Mouse (Mus musculus) erythroblast, embryonic 14.5 days (primary cell): Measurements from ENCODE around the gene Mrpl18. TPM values are rescaled to one million over a fixed set of nuclear protein-coding genes. Genes with fewer than 3 reads are reported as not detected.
"Not testable (repeated sequence)": the region's sequence is repeated elsewhere in the genome, so short reads cannot be mapped to it uniquely, and the experiment has no call there.

Source experiments
- H3K27me3 ChIP-seq: 2 replicates; pipeline ENCODE4 v1.6.1; 2012; ENCODE audit warnings: inconsistent platforms; ENCODE audit not compliant: control insufficient read depth
- H3K36me3 ChIP-seq: 2 replicates; pipeline ENCODE4 v1.6.1; 2012; ENCODE audit warnings: mild to moderate bottlenecking, inconsistent platforms; ENCODE audit not compliant: control insufficient read depth
- H3K4me1 ChIP-seq: 2 replicates; pipeline ENCODE4 v1.6.1; 2012; ENCODE audit warnings: inconsistent platforms; ENCODE audit not compliant: control insufficient read depth
- H3K4me3 ChIP-seq: replicated peaks from 2 replicates; pipeline ENCODE3; 2012; ENCODE audit warnings: moderate library complexity, mild to moderate bottlenecking, inconsistent platforms
- H3K9me3 ChIP-seq: 2 replicates; pipeline ENCODE4 v1.6.1; 2012; ENCODE audit warnings: low read length, inconsistent platforms, mixed read lengths; ENCODE audit not compliant: control insufficient read depth
- GATA1 ChIP-seq: IDR thresholded peaks from 2 replicates; pipeline ENCODE4 v1.6.1; 2012; ENCODE audit warnings: low read length, inconsistent platforms, mixed read lengths
- TAL1 ChIP-seq: IDR thresholded peaks from 3 replicates; pipeline ENCODE4 v1.6.1; 2012; ENCODE audit warnings: low read length, inconsistent platforms, mixed read lengths
- polyA plus RNA-seq: library from polyadenylated mRNA; stranded (reverse); fragments of >175 nt; gene quantifications from 2 replicates; pipeline ENCODE4 v1.2.3, GENCODE M21; 2012

The Mrpl18 gene
- 3.9 and 6.6 TPM in 2 replicates for polyA plus RNA-seq

DNA sequence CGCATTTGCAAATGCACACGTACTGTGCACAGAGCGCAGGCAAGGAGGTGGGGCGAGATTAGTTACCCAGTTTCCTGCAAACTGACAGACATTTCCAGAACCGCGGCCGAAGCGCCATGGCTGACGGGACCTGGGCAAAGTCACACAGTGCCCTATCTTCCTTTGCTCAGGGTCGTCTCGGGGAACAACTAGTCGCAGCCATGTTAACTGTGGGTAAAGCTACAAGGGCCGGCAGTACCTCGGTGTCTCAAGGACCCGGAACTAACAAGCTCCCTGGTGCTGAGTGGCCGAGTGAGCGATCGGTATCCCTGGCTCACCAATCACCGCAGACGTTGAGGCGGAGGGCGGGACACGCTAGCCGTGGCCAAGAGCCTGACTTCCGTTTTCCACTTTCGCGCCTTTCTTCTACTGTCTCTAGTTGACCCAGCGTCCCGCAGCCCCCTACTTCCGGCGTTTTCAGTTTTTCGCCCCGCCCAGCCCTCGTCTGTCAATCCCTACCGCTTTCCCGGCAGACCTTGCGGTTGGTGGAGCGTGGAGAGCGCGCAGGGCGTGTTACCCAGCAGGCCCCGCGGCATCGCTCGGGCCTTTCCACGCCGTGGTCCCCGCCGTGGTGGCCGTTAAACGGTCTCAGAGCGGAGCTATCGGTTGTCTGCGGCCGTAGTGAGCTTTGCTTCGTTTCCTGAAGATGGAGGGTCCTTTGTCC is at the start of gene Mrpl18:
TSS of gene Mrpl18 (minus strand) at position 465 of the 703 bp plus-strand sequence.
- Histone ChIP-seq H3K27me3 (no peaks in the 10 kb centered on the region), H3K4me1 (peaks cover 27% of the 10 kb centered on the region), H3K9me3 (no peaks in the 10 kb centered on the region), H3K36me3 (peaks cover 72% of the 10 kb centered on the region), H3K4me3 (peak within 1 kb of the TSS; percentile 90)
- TF ChIP-seq GATA1, result peak; percentile 44; the same call in 1 of the 2 replicates
- no peak for TF ChIP-seq TAL1

DNA sequence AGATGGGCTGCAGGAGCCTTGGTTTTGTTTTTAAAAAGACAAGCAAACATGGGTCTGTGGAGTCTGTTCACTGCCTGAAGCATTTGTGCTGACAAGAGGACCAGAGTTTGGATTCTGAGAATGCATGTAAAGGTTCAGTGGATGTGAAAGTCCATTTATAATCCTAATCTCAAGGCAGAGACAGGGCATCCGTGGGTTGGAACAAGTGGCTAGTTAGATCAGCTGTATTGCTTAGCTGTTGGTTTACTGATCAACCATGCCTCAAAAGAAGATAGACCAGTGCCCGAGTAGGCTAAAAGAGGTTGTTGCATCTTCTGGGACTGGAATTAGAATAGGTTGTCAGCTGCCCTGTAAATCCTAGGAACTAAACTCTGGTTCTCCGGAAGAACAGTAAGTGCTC is 47.3 kb upstream of the Mrpl18 start:
- TF ChIP-seq GATA1 (no peak), TAL1 (no peak)
- Histone ChIP-seq H3K4me1 (peaks cover 20% of the 10 kb centered on the region), H3K36me3 (peaks cover 40% of the 10 kb centered on the region), H3K4me3 (no peak overlapping the region), H3K27me3 (no peaks in the 10 kb centered on the region), H3K9me3 (no peaks in the 10 kb centered on the region)

DNA sequence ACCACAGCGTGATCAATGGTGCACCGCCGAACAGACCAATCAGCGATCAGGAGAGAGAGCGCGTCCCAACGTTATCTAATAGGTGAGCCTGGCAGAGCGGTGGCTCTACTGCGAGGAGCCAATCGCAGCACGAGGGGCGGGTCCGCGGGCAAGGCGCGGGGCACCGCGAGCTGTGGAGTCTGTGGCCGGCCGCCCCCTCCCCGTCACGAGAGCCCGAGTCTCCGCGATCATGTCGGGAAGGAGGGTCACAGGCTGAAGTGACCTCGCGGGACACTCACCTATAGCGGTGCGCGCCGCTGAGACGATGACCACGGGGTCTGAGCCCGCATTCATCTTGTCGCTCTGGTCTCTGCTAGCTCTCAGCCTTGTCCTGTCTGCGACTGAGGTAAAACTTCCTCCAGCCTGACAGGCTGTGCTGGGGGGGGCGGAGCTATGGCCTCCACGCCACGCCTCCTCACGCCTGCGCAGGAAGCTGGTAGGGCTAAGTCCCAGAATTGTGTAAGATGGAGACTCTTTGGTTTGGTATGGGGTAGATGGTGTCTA is 44.3 kb upstream of the Mrpl18 start, which contains the start of gene Acat2:
TSS of gene Acat2 (minus strand) at position 417 of the 543 bp plus-strand sequence.
- Histone ChIP-seq H3K36me3 (peaks cover 28% of the 10 kb centered on the region), H3K4me3 (peak within 1 kb of the TSS; percentile 74), H3K27me3 (no peaks in the 10 kb centered on the region), H3K9me3 (no peaks in the 10 kb centered on the region), H3K4me1 (peaks cover 20% of the 10 kb centered on the region)
- no peak for TF ChIP-seq TAL1
- TF ChIP-seq GATA1, result no peak

DNA sequence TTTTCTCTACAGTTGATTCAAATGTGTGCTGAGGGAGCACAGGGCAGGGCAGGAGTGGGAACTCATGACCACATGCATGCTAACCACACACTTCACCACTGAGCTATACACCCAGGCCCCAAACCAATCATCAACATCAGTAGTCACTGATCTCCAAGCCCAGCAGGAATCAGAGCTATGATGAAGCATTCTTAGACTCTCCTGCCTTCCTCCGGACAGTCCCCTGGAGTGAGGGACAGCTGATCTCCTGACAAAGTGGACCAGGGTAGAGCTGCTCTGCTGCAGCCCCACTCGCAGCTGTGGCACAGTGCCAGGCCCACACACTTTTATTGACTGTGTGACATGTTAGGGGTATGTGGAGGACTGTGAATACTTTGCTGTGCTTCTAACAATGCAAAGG is 43.2 kb upstream of the Mrpl18 start:
- Histone ChIP-seq H3K4me1 (peaks cover 20% of the 10 kb centered on the region), H3K36me3 (peaks cover 23% of the 10 kb centered on the region)
- not testable (repeated sequence) for H3K27me3 ChIP-seq, H3K4me3 ChIP-seq, H3K9me3 ChIP-seq

DNA sequence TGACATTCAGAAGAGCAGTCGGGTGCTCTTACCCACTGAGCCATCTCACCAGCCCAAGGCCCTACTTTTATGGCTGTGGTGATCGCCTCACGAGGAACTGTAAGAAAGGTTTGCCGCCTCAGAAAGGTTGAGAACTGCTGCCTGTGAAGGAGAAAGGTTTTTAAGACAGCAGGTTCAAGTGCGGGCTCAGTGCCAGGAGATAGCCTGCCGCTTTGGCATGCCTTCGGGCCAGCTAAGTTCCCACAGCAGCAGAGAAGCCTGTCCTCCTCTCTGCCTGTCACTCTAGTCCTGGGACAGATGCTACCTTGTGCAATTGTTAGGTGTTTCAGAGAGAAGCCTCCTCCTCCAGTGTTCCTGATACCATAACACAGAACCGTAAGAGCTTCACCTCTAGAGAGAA is 40.5 kb upstream of the Mrpl18 start:
- Histone ChIP-seq H3K27me3 (no peaks in the 10 kb centered on the region), H3K9me3 (no peaks in the 10 kb centered on the region), H3K4me3 (no peak overlapping the region), H3K36me3 (peaks cover 45% of the 10 kb centered on the region), H3K4me1 (peaks cover 16% of the 10 kb centered on the region)
- TF ChIP-seq TAL1 (no peak), GATA1 (no peak)

DNA sequence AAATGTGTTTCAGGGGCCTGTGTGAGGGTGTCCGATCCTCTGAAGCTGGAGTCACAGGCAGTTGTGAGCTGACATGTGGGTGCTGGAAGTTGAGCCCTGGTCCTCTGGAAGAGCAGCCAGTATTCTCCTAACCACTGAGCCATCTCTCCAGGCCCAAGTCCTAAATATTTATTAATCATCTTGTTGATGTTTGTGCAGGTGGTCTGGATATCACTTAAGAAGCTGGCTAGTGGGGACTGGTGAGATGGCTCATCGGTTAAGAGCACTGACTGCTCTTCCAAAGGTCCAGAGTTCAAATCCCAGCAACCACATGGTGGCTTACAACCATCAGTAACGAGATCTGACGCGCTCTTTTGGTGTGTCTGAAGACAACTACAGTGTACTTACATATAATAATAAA is 33.5 kb upstream of the Mrpl18 start:
- TF ChIP-seq GATA1 (no peak), TAL1 (no peak)
- H3K27me3 ChIP-seq, result no peaks in the 10 kb centered on the region
- no peaks in the 10 kb centered on the region; the same call in 1 of the 2 replicates for H3K4me1 ChIP-seq
- peaks cover 79% of the 10 kb centered on the region for H3K36me3 ChIP-seq
- H3K4me3 ChIP-seq, result no peak overlapping the region
- H3K9me3 ChIP-seq, result no peaks in the 10 kb centered on the region

DNA sequence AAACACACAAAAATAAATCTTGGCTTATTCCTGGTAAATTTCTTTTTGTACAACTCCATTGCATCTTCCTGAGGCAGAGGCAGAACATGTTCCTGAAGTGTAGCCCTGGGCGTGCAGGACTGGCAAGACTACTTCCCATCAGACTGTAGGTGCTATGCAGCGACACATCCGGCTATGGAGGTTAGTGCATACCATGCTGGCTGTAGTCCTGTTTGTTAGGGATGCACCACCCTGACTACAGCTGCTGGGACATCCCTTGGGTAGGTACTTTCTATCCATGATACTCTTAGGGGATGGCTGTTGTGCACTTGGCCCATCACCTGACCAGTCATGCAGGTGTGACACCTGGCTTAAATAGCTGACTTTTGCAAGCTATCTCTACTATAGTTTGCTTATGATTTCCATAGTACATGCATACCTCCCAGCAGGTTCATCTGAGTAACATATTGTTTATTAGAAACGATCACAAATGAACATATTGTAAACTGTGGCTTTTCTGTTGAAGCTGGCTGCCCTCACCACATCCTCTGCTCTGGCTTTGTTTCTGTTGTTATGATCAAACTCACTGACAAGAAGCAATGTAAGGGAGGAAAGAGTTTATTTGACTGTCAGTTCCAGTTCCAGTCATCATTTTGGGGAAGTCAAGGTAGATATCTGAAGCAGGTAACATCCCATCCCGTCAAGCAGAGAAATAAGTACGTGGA is 26.5 kb upstream of the Mrpl18 start:
- TF ChIP-seq TAL1 (no peak), GATA1 (no peak)
- H3K9me3 ChIP-seq, result no peaks in the 10 kb centered on the region
- H3K4me1 ChIP-seq, result peaks cover 23% of the 10 kb centered on the region
- no peaks in the 10 kb centered on the region for H3K27me3 ChIP-seq
- peaks cover 50% of the 10 kb centered on the region for H3K36me3 ChIP-seq
- no peak overlapping the region for H3K4me3 ChIP-seq

DNA sequence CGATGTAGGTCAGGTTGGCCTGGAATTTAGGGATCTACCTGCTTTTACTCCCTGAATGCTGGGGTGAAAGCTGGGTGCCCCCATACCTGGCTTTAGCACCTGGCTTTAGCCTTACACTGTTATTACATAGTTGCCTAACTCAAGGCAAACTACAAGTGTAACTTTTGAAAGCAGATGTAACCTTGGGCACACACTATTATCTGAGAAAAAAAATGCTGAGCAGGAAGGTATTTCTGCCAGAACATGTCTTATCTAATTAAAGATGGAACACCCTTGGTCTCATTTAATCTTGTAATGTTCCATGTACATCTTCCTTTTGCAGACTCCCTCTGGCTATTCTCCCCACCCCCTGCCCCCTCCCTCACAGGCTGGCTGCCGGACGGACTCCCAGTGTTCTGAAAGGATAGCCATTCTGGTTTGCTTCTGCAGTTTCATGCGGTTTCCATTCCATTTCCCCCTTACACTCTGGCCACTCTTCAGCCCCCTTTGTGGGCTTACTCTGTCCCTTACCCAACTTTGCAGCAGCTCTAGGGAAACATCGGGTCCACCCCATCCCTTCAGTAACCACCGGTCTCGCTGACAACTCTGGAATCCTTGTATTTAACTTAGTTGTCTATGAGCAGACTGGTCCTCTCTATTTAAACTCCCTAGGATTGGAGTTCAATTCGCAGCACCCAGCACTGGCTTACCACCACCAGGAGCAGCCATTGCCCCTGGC is 25.6 kb upstream of the Mrpl18 start:
- H3K9me3 ChIP-seq, result no peaks in the 10 kb centered on the region

More for the DNA sequence above, 25.6 kb upstream of the Mrpl18 start:
- peaks cover 23% of the 10 kb centered on the region for H3K4me1 ChIP-seq
- H3K36me3 ChIP-seq, result peaks cover 44% of the 10 kb centered on the region
- TF ChIP-seq TAL1 (no peak), GATA1 (no peak)
- H3K27me3 ChIP-seq, result no peaks in the 10 kb centered on the region
- no peak overlapping the region for H3K4me3 ChIP-seq
